Mouse (Mus musculus) left cerebral cortex, postnatal 36 days (tissue): ENCODE measurements at regions not wholly inside any gene's neighbourhood (a gene's known extent, or its start where the extent isn't known, plus 50 kb on each side); places are given as distances from the start of the nearest gene placed in this dataset.

Source experiments
- DNase-seq, 2 experiments: peaks; one replicate each; pipeline ENCODE4 v3.0.0; 2021 to 2022; ENCODE audit warnings: low spot score in 2 of 2, mixed read lengths in 1 of 2
- intact Hi-C: fragments of 180-260 bp; cut with DNase I; formaldehyde crosslinking; loops from one replicate; pipeline ENCODE4 v1.15.1; 2025

DNA sequence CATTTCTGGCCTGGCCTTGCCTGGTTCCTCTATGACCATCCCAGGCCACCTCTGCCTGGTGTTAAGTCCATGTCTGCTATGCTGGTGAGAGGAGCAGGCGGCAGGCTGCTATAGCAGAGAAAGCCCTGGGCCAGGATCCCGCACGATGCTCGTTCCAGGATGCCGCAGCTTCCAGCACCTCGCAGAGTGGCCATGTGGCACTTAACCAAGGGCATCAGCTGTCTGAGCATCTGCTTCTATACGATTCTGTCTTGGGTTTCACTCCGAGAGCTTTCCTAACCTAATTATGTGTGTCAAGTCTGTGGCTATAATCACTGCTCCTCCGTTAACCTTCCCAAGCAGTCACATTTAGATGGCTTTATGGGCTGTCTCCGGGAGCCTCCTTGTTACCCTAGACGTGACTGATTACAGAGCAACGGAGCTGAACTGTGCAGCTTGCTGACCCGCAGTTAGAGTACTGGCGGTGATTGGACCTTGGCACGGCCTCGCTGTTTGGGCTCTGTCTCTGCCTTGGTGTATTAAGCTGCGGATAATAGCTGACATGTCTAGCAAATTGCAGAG is 64.4 kb downstream of the Ackr3 start:
- DNase-seq: no peak
- intact Hi-C loops: no loop called here

DNA sequence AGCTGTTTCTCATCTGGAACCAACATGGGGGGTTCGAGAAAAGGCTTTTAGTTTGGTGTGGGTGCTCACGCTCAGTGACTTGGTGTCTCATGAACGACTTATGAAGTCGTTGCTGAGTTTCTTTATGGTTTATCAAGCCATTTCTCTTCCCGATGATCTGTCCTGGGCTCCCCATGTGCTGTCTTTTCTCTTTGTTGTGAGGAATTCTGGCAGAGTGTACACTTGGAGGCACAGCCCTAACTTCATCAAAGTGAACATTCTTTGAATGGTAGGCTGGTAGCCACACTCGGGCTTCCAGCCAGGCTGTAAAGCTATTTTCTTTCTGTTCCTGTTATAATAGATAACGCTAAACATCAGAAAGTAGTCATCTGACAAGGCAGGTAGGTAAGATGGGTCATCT is 65.2 kb downstream of the Ackr3 start:
- intact Hi-C loops: no loop called here
- DNase-seq: no peak

DNA sequence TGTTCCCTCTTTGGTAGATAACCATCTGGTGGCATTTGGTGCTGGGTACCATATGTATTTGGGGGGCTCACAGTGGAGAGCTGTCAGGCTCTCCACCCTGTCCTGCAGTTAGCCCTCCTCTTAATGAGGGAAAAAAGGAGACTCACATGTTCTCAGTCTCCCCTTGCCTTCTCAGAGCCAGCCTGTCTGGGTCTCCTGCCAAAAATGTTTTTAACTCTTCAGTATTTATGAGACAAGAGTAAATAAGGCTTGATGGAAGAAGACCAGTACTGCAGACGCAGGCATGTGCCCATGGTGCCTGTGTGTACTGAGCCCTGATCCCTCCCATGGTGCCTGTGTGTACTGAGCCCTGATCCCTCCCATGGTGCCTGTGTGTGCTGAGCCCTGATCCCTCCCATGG is 66.1 kb downstream of the Ackr3 start:
- intact Hi-C loops: loop anchor here (5.0 kb wide), 1 partner anchor 48 kb away; no protein-coding TSS in a partner anchor

DNA sequence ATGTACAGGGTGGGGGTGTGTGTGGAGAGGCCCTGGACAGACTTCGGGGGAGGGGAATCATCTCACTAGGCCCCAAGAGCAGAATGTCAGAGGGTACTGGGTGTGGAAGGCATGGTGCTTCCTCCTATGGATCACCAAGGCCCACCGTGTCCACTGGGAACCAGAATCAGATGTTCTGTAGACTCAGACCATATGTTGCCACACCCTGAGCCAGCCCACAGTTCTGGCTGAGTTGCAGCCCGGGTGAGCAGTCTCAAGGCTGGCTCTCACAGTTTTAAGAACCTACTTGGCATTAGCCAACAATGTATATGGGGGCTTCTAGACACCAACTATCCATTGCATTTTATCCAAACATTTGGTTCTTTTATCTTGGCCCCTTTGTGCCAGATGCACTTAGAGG is 67.5 kb downstream of the Ackr3 start:
- intact Hi-C loops: loop anchor here (5.0 kb wide), 1 partner anchor 49 kb away; no protein-coding TSS in a partner anchor
- peak in 1 of 2 experiments; percentile 46 for DNase-seq

More for the DNA sequence above, 66.1 kb downstream of the Ackr3 start:
- DNase-seq: no peak

DNA sequence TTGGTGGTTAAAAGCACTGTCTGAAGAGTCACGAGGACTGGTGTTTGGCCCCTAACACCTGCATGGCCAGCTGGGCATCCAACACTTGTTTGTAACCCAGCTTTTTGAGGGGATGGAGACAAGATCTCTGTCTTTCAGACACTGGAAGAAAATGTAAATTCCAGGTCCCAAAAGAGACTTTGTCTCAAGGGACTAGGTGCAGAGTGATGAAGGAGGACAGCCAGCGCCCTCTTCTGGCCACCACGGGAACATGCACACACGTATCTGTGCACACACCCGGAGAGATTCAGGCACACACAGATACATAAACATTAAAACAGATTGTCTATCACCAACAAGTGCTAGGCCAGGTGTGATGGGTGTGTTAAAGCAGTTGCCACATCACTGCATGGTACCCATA is 68.6 kb downstream of the Ackr3 start:
- DNase-seq: no peak
- intact Hi-C loops: loop anchor here (5.0 kb wide), 1 partner anchor 50 kb away; no protein-coding TSS in a partner anchor

DNA sequence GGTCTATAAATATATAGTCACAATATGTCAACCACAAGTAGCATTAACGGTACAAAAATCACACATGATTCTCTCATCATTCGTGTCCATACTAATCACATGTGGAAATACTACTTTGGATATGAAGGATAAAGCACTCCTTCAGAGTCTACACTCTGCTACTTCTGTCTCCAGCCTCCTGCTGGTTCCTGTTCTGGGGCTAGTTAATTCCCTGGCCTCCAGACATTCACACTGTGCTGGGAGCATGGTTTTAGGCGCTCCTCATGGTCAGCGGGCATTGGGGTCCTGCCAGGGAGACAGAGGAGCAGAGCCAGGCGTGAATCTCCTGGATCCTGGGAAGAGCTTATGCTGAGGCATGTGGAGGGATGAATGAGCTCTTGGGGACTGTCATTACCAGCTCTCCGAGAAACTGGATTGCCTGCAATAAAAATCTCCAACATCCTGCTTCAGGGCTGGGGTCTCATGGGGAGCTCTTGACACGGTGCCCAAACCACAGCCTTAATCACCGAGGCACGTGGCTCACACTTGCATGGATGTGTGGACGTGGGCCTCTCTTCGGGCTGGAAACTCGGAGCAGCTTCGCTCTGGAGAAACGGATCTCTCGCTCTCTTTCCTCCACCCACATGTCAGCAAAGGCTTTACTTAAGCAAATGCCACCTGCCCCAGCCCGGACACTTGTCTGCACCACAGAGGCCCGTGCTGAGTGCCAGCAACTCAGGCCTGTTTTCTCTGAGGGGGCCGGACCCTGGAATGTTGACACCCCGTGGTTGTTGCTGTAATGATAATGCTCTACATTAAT is 69.2 kb downstream of the Ackr3 start:
- DNase-seq: peak in 1 of 2 experiments; percentile 25
- intact Hi-C loops: loop anchor here (5.0 kb wide), 1 partner anchor 51 kb away; no protein-coding TSS in a partner anchor

DNA sequence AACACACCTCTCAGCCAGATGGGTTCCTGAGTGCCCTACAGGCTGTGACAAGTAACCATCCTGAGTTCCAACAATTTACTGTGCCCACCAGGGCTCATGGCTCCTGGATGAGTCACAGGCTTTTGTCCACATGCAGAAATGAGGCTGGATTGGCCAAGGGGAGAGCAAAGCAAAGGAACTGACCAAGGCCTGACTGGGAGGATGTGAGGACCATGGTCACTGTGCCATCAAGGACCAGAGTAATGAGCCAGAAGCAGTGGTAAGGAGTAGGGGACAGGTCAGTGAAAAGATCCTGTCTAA is 69.8 kb downstream of the Ackr3 start:
- DNase-seq: no peak
- intact Hi-C loops: loop anchor here (5.0 kb wide), 1 partner anchor 51 kb away; no protein-coding TSS in a partner anchor

DNA sequence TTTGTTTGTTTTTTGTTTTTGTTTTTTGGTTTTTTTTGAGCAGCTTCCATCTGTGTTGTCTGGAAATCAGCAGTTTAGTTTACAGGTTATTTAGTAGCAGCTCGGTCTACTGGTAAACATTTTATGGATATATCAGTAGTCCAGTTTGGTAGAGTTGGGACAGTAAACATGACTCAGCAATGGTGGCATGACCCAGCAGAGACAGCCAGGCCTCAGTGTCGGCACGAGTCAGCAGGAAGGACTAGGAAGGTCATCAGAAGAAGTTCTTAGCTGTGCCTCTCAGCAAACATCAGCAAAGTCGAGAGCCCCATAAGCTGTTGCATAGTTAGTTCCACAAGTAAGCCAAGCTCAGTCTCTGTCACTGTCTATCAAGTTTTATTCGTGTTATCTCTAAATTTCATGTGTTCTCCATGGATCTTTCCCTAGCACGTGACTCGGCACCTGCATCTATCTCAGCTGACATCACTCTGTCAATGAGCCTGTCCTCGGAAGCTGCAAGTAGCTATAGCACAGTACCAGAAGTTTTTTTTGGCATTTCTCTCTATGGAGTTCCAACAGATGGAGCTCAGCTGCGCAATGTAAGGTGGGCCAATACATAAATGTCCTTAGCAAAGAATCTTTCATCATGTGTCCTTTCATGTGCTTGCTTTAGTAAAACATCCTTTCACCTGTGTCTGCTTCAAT is 71.3 kb downstream of the Ackr3 start:
- intact Hi-C loops: loop anchor here (5.0 kb wide), 2 partner anchors 53 to 82 kb away; no protein-coding TSS in a partner anchor
- DNase-seq: peak in 1 of 2 experiments; percentile 34

DNA sequence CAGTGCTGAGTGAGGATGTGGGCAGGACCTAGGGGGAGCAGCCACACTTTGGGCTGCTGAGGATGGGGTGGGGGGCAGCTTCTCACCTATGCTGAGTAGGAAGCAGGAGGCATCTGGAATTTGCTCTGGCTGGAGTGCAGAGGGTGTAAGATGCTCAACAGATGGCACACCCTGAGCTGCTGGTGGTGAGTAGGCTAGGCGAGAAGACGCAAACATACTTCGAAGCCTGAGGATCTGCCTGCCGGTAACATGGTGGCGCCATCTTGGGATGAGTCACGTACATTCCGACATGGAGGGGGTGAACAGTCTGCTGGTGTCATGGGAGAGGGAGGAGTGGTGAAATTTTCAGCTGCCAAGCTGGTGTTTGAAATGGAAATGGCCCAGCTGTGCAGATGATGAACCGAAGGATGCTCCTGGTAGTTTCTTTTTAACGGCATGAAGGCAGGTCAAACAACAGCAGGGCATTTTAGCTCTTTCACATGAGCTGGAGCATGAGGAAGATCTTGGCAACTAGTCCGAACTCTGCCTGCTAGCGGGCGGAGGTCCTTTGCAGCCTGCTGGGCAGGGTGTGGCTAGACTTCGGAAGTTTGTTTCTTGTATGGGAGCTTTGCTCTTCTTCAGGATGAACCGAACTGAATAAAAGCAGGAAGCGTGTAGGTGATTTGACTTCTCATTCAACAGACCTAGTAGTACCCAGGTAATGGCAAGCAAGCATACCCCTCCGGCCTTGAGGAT is 72.2 kb downstream of the Ackr3 start:
- intact Hi-C loops: loop anchor here (5.0 kb wide), 1 partner anchor 81 kb away; no protein-coding TSS in a partner anchor
- peak; percentile 78 to 84 for DNase-seq

DNA sequence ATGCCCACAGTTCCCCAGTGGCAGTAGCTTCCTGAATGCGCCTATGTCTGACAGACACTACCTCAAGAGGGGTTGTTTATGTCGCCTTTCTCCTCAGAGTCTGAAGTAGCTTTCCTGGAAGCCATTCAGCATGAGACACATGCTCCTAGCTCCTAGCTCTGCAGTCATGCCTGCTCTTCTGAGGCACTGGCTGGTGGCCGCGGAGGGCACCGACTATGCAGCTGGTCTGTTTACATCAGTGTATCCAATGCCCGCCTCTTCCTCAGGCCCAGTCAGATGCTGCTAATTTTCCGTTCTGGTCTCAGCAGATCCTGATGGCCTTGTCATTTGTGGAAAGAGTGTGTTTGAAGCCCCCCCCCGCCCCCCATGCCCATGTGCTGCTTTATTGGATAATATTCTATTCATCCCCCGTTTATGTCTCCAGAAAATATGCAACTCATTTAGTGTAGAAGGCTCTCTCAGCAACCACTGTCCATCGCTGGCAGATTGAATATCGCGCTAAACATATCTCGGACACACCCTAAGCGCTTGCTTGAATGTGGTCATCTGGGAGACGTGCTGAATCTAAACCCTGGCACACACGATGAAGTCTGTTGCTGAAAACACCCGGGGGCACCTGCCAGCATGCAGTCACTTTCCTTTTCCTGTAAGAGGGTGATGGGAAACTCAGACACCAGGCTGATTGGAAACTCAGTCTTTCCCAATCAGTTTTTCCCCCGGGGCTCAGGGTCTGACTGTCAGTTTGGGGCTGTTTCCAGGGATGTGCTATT is 73.9 kb downstream of the Ackr3 start:
- DNase-seq: no peak
- intact Hi-C loops: loop anchor here (5.0 kb wide), 1 partner anchor 80 kb away; no protein-coding TSS in a partner anchor

DNA sequence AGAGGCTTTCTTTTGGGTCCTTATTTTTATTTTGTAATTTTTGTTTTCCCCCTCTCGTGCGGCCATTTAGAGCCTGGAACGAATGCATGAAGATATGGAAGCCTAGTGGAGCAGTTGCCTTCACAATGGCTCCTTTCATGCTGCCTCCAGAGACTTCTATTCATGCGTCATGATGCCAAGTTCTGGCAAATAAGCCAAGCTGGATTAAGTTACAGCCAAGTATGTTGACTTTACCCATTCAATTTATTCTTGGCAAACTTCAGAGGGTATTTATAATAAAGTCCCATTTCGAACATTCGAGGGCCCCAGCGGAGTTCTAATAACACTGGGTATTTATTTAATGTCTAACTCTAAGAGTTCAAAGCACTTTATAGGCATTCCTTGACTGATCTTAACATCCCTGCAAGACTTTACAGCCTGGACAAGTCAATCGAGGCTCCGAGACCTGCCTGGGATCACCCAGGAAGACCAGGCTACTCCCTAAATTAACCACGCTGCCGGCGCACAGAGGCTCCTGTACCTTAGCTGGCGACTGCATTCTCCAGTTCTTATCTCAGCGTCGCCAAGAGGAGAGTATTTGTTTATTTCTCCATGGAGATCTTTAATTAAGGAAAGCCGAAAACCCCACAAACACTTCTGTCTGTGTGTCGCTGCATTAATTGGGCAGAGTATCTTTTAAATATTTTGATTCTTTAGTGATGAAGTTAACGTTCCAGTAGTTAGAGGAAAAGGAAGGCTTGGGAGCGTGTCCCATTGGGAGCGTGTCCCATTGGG is 75.5 kb downstream of the Ackr3 start:
- DNase-seq: no peak
- intact Hi-C loops: loop anchor here (5.0 kb wide), 1 partner anchor 78 kb away; no protein-coding TSS in a partner anchor

DNA sequence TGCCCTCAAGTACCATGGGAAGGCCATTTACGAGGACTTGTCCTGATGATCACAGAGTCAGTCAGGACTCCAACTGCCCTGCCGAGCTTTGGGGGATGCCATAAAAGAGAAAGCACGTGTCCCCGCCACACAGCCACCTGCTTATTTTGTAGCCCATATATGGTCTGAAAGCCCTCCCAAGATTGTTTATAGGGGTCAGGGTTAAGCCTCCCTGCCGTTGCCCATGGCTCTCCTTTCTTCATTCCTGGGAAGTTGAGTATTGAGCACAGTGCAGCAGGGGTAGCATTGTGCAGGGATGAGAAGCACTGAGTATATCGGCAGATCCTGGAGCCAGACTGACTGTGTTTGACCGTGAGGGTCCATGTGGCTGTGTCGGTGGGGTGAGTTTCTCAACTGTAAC is 76.4 kb downstream of the Ackr3 start:
- DNase-seq: no peak
- intact Hi-C loops: no loop called here

DNA sequence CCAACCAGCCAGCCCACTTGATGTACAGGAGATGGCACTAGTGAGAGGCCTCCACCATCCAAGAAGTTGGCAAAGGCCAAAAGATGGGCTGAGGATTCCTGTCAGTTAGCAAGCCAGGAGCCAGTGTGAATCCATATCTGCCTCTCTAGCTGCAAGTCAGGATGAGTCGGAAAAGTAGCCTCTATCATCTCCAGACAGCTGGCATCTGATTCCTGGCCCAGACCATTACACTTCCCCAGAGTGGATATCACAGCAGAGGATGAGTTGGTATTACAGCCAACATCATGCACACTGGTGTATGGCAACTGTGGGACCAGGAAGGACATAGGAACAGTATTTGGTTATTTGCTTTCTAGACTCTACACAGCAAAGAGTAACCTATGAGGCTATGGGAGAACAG is 77.5 kb downstream of the Ackr3 start:
- intact Hi-C loops: no loop called here
- DNase-seq: no peak

DNA sequence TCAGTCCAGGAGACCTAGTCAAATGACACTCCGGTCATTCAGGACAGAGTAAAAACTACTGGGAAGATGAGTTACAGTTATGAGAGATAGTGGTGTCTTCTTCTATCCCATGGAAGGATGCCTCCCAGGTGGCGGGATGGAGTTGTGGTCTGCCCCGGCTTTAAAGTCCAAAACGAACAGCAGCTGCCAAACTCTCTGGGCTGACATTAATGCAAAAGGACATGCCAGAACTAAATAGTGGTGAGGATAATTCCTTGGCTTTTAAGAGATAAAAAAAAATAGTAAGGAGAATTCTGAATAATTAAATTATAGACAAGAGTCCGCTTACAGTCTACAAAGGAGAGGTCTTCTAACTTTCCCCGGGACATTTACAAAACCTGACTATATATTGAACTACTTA is 78.2 kb downstream of the Ackr3 start:
- intact Hi-C loops: no loop called here
- no peak for DNase-seq

DNA sequence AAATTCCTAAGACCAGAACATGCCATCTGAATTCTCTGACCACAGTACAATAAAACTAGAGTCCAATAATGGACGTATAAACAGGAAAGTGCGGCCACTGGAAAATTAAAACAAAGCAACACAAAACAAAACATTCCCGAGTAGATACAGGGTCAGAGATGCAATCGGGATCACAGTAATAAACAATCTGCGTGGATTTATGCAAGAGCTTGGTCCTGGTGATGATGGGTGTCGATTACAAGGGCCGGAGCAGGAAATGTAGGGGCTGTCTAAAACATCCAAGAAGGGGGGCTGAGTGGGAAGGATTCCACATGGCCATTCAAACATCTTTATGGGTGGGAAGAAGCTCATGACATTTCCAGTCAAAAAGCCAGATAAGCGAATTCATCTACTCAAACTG is 78.6 kb downstream of the Ackr3 start:
- no peak for DNase-seq
- intact Hi-C loops: no loop called here

DNA sequence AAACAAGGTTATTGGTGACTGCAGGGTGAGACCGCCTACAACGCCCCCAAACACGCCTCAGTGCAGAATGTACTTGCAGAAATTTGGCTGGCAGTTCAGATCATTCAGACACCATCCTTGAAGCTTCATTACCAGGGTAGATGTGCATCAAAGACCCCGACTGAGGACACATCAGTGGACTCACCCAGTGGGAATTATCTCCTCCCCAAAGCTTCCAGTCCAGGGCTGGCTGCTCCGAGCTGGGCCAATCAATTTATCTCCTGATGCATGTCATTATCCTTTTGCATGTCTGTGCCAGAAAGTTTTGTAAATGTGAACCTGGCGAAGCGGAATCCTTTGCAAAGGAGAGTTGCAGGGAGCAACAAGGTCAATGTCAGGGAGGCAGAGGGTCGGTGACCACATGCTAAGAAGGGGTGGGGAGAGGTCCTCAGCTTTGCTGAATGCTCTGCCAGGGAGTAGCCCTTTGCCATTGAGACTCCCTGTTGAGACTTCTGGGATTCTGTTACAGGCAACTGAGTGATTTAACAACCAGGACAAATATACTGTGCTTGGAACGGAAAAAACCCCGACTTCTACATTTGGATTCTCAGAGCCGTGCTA is 79.5 kb downstream of the Ackr3 start:
- DNase-seq: no peak
- intact Hi-C loops: no loop called here

DNA sequence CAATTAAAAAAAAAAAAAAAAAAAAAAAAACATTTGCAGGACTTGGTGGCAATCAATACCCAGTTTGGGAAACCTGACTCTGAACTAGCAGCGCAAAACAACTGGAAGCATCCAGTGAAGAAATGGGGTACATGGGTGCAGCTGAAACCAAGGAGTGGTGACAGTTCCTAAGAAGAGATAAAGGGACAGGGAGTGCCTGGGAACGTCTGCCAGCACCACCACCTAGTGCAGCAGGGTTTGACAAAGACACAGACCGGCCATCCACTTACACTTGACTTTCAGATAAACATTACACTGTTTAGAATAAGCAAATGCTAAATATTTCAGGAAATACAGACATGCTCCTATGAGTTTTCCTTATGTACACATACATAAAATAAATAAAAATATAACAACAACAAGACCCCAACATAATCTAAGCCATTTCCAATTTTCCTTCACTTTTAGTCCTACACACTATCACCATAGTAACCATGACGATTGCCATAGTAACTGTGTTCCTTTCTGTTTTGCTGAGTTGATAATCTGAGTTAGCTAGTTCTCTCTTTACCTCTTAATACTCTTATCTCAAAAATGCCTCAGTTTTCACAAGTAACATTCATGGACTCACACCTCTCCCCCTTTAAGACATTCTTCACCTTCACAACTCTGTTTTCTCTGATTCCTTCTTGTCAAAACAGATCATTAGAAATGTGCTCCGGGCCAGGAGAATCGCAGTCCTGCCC is 80.3 kb downstream of the Ackr3 start:
- intact Hi-C loops: no loop called here
- DNase-seq: peak in 1 of 2 experiments; percentile 12
